Mouse (Mus musculus): Measurements from ENCODE around the gene Pcif1. TPM values are rescaled to one million over a fixed set of nuclear protein-coding genes. Genes with fewer than 3 reads are reported as not detected.

Gene Pcif1
- total RNA-seq, 2 experiments from 2014 or later = 33.4 to 47.1 TPM

DNA sequence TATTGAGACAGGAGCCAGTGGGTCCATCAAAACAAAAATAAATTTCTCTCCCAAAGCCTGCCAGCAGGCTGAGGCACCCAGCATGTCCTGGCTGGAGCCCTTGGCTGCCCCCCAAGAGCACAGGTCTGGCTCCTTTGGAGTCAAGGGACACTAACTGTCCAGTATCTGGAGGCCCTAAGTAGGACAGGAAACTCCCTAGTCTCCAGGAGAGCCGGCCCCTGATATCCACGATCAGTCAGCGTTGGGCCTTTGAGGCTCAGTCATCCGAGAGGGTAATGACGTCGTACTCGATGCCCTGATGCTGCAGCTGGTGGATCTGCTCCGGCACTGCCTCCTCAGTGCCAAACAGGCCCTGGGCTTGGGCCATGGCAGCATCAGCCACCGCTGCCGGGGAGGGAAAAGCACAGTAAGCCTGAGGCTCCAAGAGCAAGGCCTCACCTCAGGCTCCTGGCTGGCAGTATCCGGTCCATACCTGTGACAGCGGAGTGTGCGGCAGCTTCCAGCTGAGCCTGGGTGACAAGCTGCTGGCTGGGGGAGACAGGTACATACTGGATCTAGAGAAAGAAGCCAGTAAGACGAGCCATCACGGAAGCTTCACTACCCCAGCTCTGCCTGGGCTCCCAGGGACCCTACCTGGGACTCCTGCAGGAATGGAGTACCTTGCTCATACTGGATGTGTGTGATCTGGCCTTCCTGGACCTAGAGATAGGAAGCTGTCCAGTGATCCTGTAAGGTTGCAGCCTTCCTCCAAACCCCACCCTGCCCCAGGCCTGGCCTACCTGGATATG, 13.0 kb downstream of the Pcif1 start:
- no peak for ATAC-seq (ENCODE audit: poor library complexity, severe bottlenecking)

GRCm38 (mm10) chr2:164892696-164893216, 13.7 kb downstream of the Pcif1 start:
- ATAC-seq (ENCODE audit: poor library complexity, severe bottlenecking) = no peak

DNA sequence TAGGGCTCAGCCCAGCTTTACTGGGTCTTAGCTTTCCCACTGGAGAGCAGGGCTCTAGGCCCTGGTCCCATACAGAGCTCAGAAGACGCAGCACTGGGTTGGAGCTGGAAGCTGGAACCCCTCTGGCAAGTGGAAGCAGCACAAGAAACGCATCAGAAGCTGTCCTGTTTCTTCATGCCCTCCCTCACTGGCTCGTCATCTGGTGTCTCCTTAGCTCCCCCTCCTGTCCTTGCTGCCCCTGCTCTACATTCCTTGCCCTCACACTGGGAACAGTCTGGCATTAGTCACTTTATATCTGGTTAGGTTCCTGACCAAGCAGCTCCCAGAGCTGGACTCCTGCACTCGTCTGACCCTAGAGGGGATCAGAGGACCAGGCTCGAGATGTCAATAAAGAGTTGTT, 14.9 kb downstream of the Pcif1 start:
- no peak for ATAC-seq (ENCODE audit: poor library complexity, severe bottlenecking)

GRCm38 (mm10) chr2:164894644-164895043, 15.5 kb downstream of the Pcif1 start:
- ATAC-seq (ENCODE audit: poor library complexity, severe bottlenecking) = no peak

DNA sequence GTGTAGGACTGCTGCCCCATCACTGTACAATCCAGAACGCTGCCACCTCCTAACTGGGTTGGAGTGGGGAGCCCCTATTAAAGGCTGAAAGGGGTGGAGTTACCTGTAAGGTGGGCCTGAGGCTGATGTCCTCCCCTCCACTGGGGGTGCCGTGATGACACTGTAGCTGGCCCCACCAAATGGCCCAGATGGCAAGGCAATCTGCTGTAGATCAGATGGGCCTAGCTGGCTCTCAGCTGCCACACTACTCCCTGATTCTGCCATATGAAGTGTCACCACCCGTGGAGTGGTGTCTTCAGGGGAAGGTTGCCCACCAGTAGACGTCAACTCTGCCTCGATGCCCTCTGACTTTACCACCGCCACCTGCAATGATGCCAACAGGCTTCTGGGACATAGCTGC, 16.8 kb downstream of the Pcif1 start:
- no peak for ATAC-seq (ENCODE audit: poor library complexity, severe bottlenecking)

DNA sequence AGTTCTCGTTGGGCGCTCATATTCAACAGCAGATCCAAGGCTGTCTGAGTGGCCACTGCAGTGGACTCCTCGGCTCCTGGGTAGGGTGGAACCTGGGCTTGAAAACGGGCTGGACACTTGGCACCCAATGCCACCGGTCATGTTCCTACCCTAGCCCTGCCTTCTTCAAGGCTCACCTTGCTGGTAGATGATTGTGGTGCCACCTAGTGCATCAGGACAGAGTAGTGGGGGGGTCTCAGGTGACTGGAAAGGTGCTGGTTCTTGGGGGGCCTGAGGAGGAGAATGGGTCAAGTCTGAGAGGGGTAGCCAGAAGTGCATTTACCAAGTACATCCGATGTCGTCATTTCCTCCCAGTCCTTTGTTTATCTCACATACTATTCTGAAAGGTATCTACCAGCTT, 18.9 kb downstream of the Pcif1 start:
- ATAC-seq (ENCODE audit: poor library complexity, severe bottlenecking) = no peak

- no peak for ATAC-seq (ENCODE audit: poor library complexity, severe bottlenecking)
Observed at GRCm38 (mm10) chr2:164899034-164899433, 19.9 kb downstream of the Pcif1 start.

DNA sequence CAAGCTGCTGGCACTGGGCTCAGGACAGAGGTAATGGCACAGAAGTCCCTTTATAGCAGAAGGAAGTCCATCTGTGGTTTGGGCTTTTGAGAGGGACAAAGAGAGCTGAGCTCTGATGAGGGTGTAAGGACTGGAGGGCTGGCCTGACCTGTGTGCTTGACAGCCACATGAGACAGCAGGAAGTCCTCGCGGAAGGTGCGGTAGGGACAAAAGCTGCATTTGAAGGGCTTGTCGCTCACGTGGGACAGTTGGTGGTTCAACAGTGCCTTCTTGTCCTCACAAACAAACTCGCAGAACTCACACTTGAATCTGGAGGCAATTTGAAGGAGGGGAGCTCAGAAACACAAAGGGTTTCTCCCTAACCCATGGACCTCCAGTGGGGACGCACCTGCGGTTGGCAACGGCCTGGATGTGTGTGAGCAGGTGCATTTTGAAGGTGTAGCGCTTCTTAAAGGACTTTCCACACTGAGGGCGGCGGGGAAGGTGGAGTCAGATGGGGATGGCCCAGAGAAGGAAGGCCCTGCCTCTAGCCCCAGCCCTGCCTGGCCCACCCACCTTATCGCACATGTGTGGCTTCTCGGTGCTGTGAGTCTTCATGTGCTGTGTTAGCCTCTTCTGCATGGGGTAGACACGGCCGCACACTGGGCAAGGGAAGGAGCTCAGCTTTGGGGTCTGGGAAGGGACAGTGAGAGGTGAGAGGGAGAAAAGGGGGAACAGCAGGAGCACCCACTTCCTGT, 20.8 kb downstream of the Pcif1 start:
- peak; percentile 55 for ATAC-seq (ENCODE audit: poor library complexity, severe bottlenecking)

DNA sequence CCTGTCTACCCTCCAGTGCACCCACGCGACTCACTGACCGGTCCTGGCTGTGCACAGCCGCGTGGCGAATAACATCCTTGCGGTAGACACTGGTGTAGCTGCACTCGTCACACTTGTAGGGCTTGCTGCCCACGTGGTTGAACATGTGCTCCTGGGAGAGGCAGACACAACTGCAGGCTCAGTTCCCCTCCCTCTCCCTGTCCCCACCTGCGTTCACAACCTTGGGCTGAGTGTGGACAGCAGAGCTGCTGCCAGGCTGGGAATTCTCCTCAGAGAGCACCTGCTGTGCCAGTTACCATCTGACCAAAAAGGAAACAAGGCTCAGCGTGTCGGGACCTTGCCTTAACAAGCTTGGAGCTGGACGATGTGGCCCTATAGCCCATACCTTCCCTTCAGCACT, 22.3 kb downstream of the Pcif1 start:
- no peak for ATAC-seq (ENCODE audit: poor library complexity, severe bottlenecking)

DNA sequence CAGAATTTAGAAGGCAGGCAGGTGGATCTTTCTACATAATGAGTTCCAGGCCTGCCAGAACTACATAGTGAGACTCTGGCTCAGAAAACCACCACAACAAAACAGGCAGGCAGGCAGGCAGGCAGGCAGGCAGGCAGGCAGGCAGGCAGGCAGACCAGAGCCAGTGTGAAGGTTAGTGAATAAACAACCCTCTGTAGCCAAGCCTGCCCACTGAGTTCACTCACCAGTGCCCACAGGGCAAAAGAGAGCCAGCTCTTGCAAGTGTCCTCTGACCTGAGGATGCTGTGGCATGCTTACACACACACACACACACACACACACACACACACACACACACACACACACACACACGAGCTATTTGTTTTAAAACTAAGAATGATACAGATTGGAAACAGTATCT, 24.4 kb downstream of the Pcif1 start:
- ATAC-seq (ENCODE audit: poor library complexity, severe bottlenecking) = no peak

- ATAC-seq (ENCODE audit: poor library complexity, severe bottlenecking) = no peak
Observed at GRCm38 (mm10) chr2:164906071-164906470, 27.0 kb downstream of the Pcif1 start.

DNA sequence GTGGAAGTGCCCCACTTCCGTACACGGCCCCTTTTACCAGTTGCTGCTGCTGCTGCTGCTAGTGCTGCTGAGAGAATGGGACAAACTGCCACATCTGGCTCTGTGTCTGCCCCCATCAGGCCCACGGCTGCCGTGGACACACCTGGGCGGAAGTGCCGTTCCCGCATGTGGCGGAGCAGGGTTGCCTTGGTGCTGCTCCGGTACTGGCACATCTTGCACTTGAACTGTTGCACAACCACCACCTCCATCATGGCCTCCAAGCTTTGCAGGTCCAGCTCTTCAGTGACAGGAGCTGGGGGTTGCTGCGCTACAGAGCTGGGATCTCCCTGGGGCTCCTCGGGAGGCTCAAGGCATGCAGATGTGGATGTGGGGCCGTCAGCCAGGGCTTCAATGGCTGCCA, 28.4 kb downstream of the Pcif1 start:
- ATAC-seq (ENCODE audit: poor library complexity, severe bottlenecking) = no peak

DNA sequence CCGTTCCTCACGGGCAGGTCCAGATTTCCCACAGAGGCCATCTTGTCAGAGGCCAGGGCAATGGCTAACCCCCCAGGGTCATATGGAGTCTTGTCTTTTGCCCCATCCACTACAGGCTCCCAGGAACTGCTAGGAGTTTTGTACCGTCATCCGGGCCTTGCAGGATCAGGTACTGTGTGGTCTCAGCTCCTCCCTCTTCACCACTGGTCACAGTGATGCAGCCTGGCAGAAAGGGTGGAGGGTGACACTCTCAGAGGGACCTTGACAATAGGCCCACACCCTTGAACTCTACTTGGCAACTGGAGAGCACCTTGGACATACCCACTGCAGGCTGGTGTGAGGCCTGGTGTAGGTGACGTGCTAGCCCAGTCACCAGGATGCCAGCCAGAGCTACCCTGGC, 28.9 kb downstream of the Pcif1 start:
- ATAC-seq (ENCODE audit: poor library complexity, severe bottlenecking) = no peak

GRCm38 (mm10) chr2:164909100-164909499, 30.0 kb downstream of the Pcif1 start:
- ATAC-seq (ENCODE audit: poor library complexity, severe bottlenecking) = no peak

- ATAC-seq (ENCODE audit: poor library complexity, severe bottlenecking) = peak; percentile 36
Observed at GRCm38 (mm10) chr2:164909542-164909941, 30.4 kb downstream of the Pcif1 start.

- ATAC-seq (ENCODE audit: poor library complexity, severe bottlenecking) = no peak
Observed at GRCm38 (mm10) chr2:164910360-164911061, 31.4 kb downstream of the Pcif1 start.

DNA sequence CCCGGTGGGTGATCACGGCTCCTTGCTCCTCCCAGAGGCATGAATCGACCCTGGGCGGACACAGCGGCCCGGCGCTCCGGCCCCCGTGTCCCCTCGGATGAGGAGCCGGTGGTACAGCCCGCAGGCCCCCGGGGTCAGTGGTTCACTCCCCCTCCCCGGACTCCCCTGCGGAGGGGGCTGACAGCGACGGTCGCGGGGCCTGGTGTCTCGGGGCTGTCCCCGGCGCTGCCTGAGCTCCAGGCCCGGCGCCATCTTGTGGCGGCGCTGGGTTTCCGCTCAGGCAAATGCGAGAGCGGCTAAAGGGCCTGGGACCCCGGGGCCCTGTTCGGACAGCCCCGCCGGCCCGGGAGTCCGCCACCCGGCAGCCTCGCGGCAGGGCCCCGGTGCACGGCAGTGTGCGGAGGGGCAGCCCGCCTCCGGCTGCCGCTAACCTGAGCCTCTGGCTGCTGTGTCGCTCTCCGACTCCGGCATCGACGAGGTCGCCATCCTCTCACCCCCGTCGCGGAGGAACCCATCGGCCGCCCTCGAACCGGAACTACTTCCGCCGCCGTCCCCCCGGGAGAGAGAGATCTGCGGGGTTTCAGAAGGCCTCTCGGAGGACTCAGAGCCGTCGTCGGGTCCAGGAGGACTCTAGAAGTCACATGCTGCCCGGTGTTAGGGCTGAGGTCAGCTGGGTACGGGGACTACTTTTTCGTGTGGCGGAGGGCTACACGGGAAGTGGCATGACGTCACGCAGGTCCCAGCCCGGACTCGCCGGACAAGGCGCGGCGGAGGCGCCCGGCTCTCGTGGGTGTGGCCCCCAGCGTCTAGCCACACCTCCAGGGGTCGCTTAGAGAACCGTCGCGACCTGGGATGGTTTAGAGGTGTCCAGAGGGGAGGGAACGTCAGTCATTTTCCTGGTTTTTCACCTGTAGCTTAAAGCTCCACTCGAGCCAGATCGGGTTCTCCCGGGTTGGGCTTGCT, 32.3 kb downstream of the Pcif1 start, which contains the start of gene Zfp335:
Zfp335 (minus strand) TSS at position 672 of the 963 bp plus-strand sequence.
- ATAC-seq (ENCODE audit: poor library complexity, severe bottlenecking) = peak; percentile 79

- peak; percentile 1; the same call in 1 of the 2 replicates for ATAC-seq (ENCODE audit: poor library complexity, severe bottlenecking)
Observed at GRCm38 (mm10) chr2:164912151-164912550, 33.0 kb downstream of the Pcif1 start.

DNA sequence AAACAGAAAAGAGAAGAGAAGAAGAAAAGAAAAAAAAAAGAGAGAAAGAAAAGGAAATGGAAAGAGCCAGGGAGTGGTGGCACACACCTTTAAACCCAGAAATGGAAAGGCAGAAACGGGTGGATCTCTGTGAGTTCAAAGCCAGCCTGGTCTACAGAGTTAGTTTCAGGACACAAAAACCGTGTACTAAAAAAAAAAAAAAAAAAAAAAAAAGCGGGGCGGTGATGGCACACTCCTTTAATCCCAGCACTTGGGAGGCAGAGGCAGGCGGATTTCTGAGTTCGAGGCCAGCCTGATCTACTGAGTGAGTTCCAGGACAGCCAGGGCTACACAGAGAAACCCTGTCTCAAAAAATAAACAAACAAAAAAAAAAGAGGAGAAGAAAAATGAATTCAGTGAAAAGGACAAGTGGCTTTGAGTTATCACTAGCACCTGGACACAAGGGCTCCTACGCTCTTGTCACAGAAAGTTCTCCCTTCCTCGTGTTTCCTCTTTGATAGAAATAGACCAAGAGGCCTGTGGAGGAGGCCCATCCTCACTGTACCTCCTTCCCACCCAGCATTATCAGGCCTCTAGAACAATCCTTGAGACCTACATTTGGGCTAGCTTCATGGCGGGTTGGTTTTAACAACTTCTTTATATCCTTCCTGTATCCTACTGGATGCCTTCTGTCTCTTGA, 33.8 kb downstream of the Pcif1 start:
- ATAC-seq (ENCODE audit: poor library complexity, severe bottlenecking) = no peak

- peak; percentile 56 for ATAC-seq (ENCODE audit: poor library complexity, severe bottlenecking)
Observed at GRCm38 (mm10) chr2:164913428-164913786, 34.3 kb downstream of the Pcif1 start.

Data from megakaryocyte, adult 5-6 weeks (primary cell).